Mouse (Mus musculus) stomach, postnatal 0 days (tissue): ENCODE data around the gene Adgrl2. TPM values are rescaled to one million over a fixed set of nuclear protein-coding genes. Genes with fewer than 3 reads are reported as not detected.

Source experiments
- ATAC-seq: fragments of 200-750 bp; cut with Nextera tagmentation; 2 replicates; pipeline ENCODE4 v1.8.0; 2017; ENCODE audit not compliant: low FRiP score, low TSS enrichment
- DNase-seq: peaks from one replicate; pipeline ENCODE4 v3.0.0-alpha.2; 2016; ENCODE audit warnings: low spot score
- H3K27ac ChIP-seq: fragments of 300-500 bp; sonication (generic); replicated peaks from 2 replicates; pipeline ENCODE4 v1.5.1; 2014; ENCODE audit warnings: mild to moderate bottlenecking, control low read depth
- H3K27me3 ChIP-seq: fragments of 300-500 bp; sonication (generic); 2 replicates; pipeline ENCODE4 v1.6.1; 2014; ENCODE audit warnings: low read length; ENCODE audit not compliant: control insufficient read depth, insufficient read depth
- H3K36me3 ChIP-seq: fragments of 300-500 bp; sonication (generic); 2 replicates; pipeline ENCODE4 v1.6.1; 2014; ENCODE audit warnings: low read length, mixed read lengths; ENCODE audit not compliant: control insufficient read depth, insufficient read depth
- H3K4me1 ChIP-seq: fragments of 300-500 bp; sonication (generic); replicated peaks from 2 replicates; pipeline ENCODE4 v1.6.1; 2014; ENCODE audit warnings: antibody characterized with exemption; ENCODE audit not compliant: control insufficient read depth, insufficient read depth
- H3K4me2 ChIP-seq: fragments of 300-500 bp; sonication (generic); replicated peaks from 2 replicates; pipeline ENCODE4 v1.6.1; 2014; ENCODE audit warnings: low read depth, mild to moderate bottlenecking, control low read depth, moderate library complexity
- H3K4me3 ChIP-seq: fragments of 300-500 bp; sonication (generic); 2 replicates; pipeline ENCODE4 v1.5.1; 2014; ENCODE audit warnings: low read depth, low read length, control low read depth
- H3K9ac ChIP-seq: fragments of 300-500 bp; sonication (generic); 2 replicates; pipeline ENCODE4 v1.6.1; 2014; ENCODE audit warnings: mild to moderate bottlenecking, low read length, control low read depth, mixed read lengths
- H3K9me3 ChIP-seq: fragments of 300-500 bp; sonication (generic); 2 replicates; pipeline ENCODE4 v1.6.1; 2016; ENCODE audit warnings: low read length; ENCODE audit not compliant: control insufficient read depth
- CTCF ChIP-seq: IDR thresholded peaks from 2 replicates; pipeline ENCODE4 v1.5.1; 2016; ENCODE audit warnings: antibody characterized with exemption, low read depth, mild to moderate bottlenecking, moderate library complexity
- EP300 ChIP-seq: optimal IDR thresholded peaks from 2 replicates; pipeline ENCODE3; 2016; ENCODE audit warnings: antibody characterized with exemption
- WGBS: fragments of 180-500 bp; shearing (Covaris S2); extraction: QIAGEN DNeasy Blood & Tissue Kit; methylation state at CpG from one replicate; pipeline ENCODE4 v1.1.7; 2014; 5-methylcytosine and 5-hydroxymethylcytosine counted together
- polyA plus RNA-seq: library from polyadenylated mRNA; unstranded; fragments of >200 nt; fragmentation: Nextera tagmentation; extraction: Ambion mirVana; gene quantifications from 2 replicates; pipeline ENCODE4 v1.2.1, GENCODE M21; 2015

Adgrl2 gene
- polyA plus RNA-seq, 1 experiment from 2014 or later, result 34.3 TPM

GRCm38 (mm10) chr3:148917837-148918236, 72.5 kb downstream of the Adgrl2 start:
- Histone ChIP-seq H3K27ac (peak overlapping the region; percentile 46; the same call in 1 of the 2 replicates), H3K4me1 (0 out of 2 replicates have a peak, but pooled peaks cover 3% of the 10 kb centered on the region), H3K27me3 (no peaks in the 10 kb centered on the region), H3K9me3 (no peaks in the 10 kb centered on the region), H3K4me2 (no peak overlapping the region), H3K9ac (no peak overlapping the region), H3K36me3 (no peaks in the 10 kb centered on the region; the same call in 1 of the 2 replicates), H3K4me3 (no peak overlapping the region)
- DNase-seq (no peak), ATAC-seq (peak; percentile 83)
- no peak for TF ChIP-seq CTCF
- TF ChIP-seq EP300, result no peak
- WGBS, result 68% methylated on average over 7 of the region's 7 CpGs

GRCm38 (mm10) chr3:148916226-148916625, 74.1 kb downstream of the Adgrl2 start:
- H3K4me3 ChIP-seq, result no peak overlapping the region
- DNase-seq (no peak), ATAC-seq (no peak)
- no peaks in the 10 kb centered on the region for H3K27me3 ChIP-seq
- H3K9me3 ChIP-seq, result no peaks in the 10 kb centered on the region
- TF ChIP-seq CTCF (no peak), EP300 (no peak)
- H3K4me2 ChIP-seq, result no peak overlapping the region
- H3K27ac ChIP-seq, result no peak overlapping the region
- no peak overlapping the region for H3K9ac ChIP-seq
- H3K36me3 ChIP-seq, result no peaks in the 10 kb centered on the region; the same call in 1 of the 2 replicates
- 0 out of 2 replicates have a peak, but pooled peaks cover 3% of the 10 kb centered on the region for H3K4me1 ChIP-seq
- 49% methylated on average over 5 of the region's 5 CpGs for WGBS

- Histone ChIP-seq H3K4me3 (no peak overlapping the region), H3K27ac (no peak overlapping the region), H3K4me2 (no peak overlapping the region), H3K4me1 (0 out of 2 replicates have a peak, but pooled peaks cover 3% of the 10 kb centered on the region), H3K9me3 (no peaks in the 10 kb centered on the region), H3K36me3 (no peaks in the 10 kb centered on the region; the same call in 1 of the 2 replicates), H3K9ac (no peak overlapping the region), H3K27me3 (no peaks in the 10 kb centered on the region)
- ATAC-seq, result no peak
- WGBS, result 78% methylated on average over 14 of the region's 14 CpGs
- DNase-seq, result no peak
- TF ChIP-seq CTCF (no peak), EP300 (no peak)
These were observed 77.2 kb downstream of the Adgrl2 start for GRCm38 (mm10) chr3:148912944-148913684.

GRCm38 (mm10) chr3:148912536-148912935, 77.8 kb downstream of the Adgrl2 start:
- no peaks in the 10 kb centered on the region for H3K27me3 ChIP-seq
- H3K4me3 ChIP-seq, result no peak overlapping the region
- ATAC-seq (no peak), DNase-seq (no peak)
- no peak for TF ChIP-seq EP300
- no peak for TF ChIP-seq CTCF
- WGBS, result 86% methylated on average over 6 of the region's 6 CpGs
- H3K36me3 ChIP-seq, result no peaks in the 10 kb centered on the region; the same call in 1 of the 2 replicates
- no peaks in the 10 kb centered on the region for H3K4me1 ChIP-seq
- H3K9ac ChIP-seq, result no peak overlapping the region
- no peak overlapping the region for H3K4me2 ChIP-seq
- no peak overlapping the region for H3K27ac ChIP-seq
- H3K9me3 ChIP-seq, result no peaks in the 10 kb centered on the region

- ATAC-seq, result no peak
These were observed 82.5 kb downstream of the Adgrl2 start for GRCm38 (mm10) chr3:148907873-148908272.

More at GRCm38 (mm10) chr3:148907873-148908272, 82.5 kb downstream of the Adgrl2 start:
- H3K27ac ChIP-seq, result no peak overlapping the region
- no peak for DNase-seq
- no peak overlapping the region for H3K4me3 ChIP-seq
- H3K27me3 ChIP-seq, result no peaks in the 10 kb centered on the region
- WGBS, result 68% methylated on average over 3 of the region's 3 CpGs
- no peak overlapping the region for H3K9ac ChIP-seq
- H3K36me3 ChIP-seq, result no peaks in the 10 kb centered on the region
- no peak overlapping the region for H3K4me2 ChIP-seq
- no peaks in the 10 kb centered on the region for H3K9me3 ChIP-seq
- TF ChIP-seq CTCF (no peak), EP300 (no peak)
- 0 out of 2 replicates have a peak, but pooled peaks cover 2% of the 10 kb centered on the region for H3K4me1 ChIP-seq
